Mouse (Mus musculus) mature B cell (primary cell): ENCODE data around the gene Thg1l.

Experiments
- in situ Hi-C: fragments of 300-500 bp; cut with MboI; formaldehyde crosslinking; loops from 2 replicates; pipeline ENCODE4 v1.14.3; 2019

The Thg1l gene

DNA sequence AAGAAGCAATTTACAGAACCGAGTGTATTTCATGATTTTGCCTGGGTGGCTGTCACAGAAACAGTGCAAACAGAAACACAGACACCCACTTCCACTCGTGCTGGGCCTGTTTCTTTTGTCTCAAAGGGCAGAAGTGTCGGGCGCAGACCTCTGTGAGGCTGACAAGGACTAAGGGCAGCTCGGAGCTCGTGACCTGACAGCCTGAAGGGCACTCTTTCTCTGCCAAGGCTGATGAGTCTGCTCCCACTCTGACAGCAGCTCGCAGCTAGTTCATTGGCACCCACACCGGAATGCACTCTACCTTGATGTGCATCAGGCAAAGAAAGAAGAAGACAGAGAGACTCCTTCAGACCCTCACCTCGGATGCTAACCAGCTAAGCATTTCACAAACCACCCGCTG lies 25.8 kb downstream of the Thg1l start:
- in situ Hi-C loops = no loop called here

- in situ Hi-C loops = no loop called here
Observed at GRCm38 (mm10) chr11:45927456-45927855, 27.8 kb downstream of the Thg1l start.

DNA sequence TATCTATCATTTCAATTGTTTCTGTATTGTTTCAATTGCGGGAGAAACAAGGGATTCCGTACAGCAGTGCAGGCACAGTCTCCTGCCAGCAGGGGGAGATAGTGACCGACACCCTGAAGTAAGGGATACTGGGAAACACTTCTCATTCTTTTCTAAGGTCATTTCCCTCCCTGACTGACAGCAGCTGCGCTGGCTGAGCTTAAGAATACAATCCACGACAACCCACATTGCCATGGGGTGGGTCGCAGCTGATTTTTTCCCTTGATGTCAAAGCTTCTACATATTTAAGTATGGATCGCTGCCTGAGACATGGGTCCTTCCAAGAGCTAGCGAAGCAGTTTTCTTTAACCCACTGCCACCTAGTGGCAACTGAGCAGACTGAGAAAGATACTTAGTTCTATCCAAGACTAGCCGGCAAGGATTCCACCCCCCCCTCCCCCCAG lies 28.6 kb downstream of the Thg1l start:
- in situ Hi-C loops = no loop called here

GRCm38 (mm10) chr11:45925436-45925835 lies 29.9 kb downstream of the Thg1l start:
- in situ Hi-C loops = no loop called here

DNA sequence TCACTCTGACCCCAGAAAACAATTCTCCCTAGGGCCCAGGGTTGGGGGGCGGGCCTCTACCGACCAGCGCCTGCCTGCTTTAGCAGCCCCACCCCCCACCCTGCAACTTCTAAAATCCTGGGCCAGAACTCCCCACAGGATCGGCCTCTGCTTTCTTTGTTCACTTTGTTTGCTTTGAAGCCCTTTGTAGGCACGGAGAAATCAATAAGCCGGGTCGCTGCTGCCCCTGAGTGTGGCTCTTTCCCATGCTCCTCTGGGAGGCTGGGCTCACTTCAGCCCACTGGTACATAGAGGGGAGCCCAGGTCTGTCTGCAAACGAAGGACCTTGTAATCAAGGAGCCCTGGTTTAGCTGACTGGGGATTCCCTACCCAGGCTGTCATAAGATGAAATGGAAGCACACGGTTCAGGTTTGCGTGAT lies 33.8 kb downstream of the Thg1l start:
- in situ Hi-C loops = no loop called here

GRCm38 (mm10) chr11:45921026-45921425 lies 34.3 kb downstream of the Thg1l start:
- in situ Hi-C loops = no loop called here

DNA sequence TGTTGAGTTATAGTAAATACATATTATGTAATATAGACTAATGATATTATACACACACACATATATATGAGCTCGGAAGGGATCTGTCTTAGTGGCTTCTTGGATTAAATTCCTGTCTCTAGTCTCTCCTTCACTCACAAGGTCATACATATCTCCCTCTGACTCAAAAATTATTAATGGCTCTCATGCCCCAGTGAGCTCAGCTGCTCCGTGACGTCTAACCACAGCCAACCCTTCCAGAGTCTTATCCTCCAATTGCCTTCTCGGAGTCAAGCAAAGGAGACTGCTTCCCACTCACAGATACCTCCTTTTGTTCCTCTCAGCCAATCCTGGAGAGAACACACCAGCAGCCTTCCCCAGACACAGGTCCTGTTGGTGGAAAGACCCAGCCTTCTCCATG lies 36.5 kb downstream of the Thg1l start:
- in situ Hi-C loops = no loop called here

GRCm38 (mm10) chr11:45918018-45918417 lies 37.3 kb downstream of the Thg1l start:
- in situ Hi-C loops = no loop called here

DNA sequence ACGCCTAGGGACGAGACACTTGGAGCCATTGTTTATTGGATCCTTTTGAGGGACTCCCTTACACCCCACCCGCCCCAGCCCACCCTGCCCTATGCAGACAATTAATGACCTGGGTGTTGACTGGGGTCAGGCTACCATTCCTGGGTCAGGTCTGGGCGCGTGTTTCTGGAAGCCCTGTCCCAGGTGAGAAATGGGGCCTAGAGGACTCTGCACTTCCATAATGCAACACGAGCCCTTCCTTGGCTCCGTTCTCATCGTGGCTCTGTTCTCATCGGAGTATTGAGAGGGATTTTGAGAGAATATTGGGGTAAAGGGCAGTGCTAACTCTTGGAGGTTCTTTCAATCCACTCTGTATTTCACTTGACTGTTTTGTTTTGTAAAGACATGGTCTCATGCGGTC lies 39.1 kb downstream of the Thg1l start:
- in situ Hi-C loops = no loop called here

- in situ Hi-C loops = no loop called here
Observed at GRCm38 (mm10) chr11:45910701-45911100, 44.6 kb downstream of the Thg1l start.

DNA sequence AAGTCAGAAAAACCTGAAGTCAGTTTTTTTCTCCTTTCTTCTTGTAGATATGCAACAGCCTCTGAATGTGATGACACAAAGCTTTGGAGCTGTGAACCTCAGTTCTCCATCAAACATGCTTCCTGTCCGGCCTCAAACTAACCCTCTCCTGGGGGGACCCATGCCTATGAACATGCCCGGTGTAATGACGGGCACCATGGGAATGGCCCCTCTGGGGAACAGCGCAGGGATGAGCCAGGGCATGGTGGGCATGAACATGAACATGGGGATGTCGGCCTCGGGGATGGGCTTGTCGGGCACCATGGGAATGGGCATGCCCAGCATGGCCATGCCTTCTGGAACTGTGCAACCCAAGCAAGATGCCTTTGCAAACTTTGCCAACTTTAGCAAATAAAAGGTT lies 46.4 kb downstream of the Thg1l start:
- in situ Hi-C loops = no loop called here

GRCm38 (mm10) chr11:45908070-45908469 lies 47.2 kb downstream of the Thg1l start:
- in situ Hi-C loops = no loop called here

- in situ Hi-C loops = no loop called here
Observed at GRCm38 (mm10) chr11:45907301-45907700, 48.0 kb downstream of the Thg1l start.

DNA sequence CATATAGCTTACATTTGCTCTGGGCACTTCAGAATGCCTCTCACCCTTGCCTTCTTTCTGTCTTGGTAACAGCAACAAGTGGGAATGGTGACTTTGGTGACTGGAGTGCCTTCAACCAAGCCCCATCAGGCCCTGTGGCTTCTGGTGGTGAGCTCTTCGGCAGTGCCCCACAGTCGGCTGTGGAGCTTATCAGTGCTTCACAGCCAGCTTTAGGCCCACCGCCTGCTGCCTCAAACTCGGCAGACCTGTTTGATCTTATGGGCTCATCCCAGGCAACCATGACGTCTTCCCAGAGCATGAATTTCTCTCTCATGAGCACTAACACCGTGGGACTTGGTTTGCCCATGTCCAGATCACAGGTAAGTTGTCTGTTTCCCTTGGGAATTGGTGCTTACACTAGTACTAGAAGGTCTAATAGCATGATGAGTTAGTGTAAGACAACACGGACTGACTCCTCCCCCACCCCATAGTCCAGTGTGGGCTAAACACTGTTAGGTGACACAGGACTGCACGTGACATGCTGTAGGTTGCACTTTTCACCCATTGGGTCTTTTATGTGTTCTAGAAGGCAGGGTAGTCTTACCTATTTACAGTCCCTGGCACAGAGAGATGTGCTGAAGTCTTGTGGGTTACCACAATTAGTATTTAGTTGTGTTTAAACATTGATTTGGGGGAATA lies 49.0 kb downstream of the Thg1l start:
- in situ Hi-C loops = no loop called here

DNA sequence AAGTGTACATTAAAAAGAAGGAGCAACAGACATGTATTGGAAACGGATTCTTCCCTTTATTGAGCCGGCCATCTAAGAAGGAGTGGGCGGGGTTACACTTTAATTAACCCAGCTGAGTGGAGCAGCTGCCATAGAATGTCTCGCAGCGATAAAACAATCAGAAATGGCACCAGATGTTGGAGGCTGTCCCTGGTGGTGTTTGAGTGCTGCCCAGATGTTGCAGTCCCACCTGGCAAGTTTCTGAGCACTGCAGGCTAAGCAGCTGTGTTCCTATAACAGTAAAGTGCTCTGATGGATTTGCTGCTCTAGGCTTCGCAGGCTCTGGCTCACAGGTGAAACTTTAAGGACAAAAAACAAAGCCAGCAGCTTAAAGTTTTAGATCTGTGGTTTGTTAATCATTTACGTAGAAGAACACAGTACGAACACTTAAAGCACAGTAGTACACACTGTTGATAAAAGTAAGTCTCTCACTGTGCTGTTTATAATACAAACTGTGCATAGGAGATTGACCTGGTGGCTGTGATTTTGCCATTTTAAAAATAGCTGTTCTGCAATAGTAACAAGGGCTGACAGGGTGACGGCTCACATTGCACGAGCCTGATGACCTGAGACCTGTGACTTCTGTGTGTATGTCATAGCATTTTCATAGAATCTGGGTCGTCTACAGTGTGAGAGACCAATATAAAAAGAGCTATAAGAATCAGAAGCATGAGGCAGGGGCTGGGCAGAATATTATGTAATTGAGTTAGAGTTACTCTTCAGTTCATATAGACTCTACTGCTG lies 54.9 kb downstream of the Thg1l start:
- in situ Hi-C loops = no loop called here

DNA sequence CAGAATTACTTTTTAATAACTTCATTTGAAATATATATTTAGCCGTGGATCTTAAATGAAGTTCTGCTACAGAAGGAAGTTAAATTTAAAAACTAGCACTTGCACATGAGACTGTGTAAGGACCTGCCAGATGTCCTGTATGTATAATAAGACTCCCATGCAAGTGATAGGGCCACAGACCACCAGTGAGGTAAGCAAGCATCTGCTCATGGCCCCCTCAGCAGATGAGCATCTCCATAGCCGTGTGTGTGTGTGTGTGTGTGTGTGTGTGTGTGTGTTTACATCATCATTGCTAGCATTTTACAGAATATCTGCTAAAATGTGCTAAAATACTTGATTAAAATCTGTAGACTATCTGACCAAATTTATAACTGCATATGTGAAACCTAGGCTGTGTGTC lies 57.9 kb downstream of the Thg1l start:
- in situ Hi-C loops = loop anchor here (25.0 kb wide), 1 partner anchor 1310 kb away; no protein-coding TSS in a partner anchor
